Mouse (Mus musculus) stomach, postnatal 0 days (tissue): Measurements from ENCODE around the gene Grasp.
A peak's percentile ranks its signal among the peaks of the same experiment; 100 is the strongest.

Experiments used
- CTCF ChIP-seq: IDR thresholded peaks from 2 replicates; pipeline ENCODE4 v1.5.1; 2016; ENCODE audit warnings: antibody characterized with exemption, low read depth, mild to moderate bottlenecking, moderate library complexity
- EP300 ChIP-seq: optimal IDR thresholded peaks from 2 replicates; pipeline ENCODE3; 2016; ENCODE audit warnings: antibody characterized with exemption

DNA sequence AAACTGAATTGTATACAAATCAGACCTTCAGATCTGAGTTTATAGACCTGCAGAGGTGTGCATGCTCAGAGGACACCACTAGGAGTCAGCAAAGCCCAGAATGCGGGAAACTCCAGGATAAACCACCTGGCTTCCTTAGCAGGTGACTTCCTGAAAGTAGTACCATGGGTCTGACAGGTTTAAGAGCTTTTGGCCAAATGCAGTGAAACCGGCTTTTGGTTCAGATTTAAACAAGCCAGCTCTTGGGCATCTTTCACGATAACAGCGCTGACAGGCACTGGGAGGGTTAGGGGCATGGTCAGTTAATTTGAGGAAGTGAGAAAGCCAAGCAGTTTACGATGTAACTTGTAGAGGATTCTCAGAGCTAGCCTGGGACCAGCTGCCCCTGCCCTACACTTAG, 36.1 kb upstream of the Grasp start:
- TF ChIP-seq CTCF (peak; percentile 65), EP300 (no peak)
